Mouse (Mus musculus) common myeloid progenitor, adult 5-6 weeks (primary cell): Measurements from ENCODE around the gene Zfp446. TPM values are rescaled to one million over a fixed set of nuclear protein-coding genes. Genes with fewer than 3 reads are reported as not detected.
A peak's percentile ranks its signal among the peaks of the same experiment; 100 is the strongest.
"Not testable (repeated sequence)": the region's sequence is repeated elsewhere in the genome, so short reads cannot be mapped to it uniquely, and the experiment has no call there.

ENCODE experiments used
- ATAC-seq: replicated peaks from 2 replicates; pipeline ENCODE4 v1.8.0; 2016; ENCODE audit warnings: low read depth, mild to moderate bottlenecking, moderate TSS enrichment, inconsistent platforms; ENCODE audit not compliant: poor library complexity, severe bottlenecking
- total RNA-seq: library from RNA; stranded (forward); fragments of 200-1000, 187-1606 nt; gene quantifications from 2 replicates; pipeline ENCODE4 v1.2.3, GENCODE M21; 2017

The Zfp446 gene
- 3.7 and 3.8 TPM in 2 replicates for total RNA-seq

DNA sequence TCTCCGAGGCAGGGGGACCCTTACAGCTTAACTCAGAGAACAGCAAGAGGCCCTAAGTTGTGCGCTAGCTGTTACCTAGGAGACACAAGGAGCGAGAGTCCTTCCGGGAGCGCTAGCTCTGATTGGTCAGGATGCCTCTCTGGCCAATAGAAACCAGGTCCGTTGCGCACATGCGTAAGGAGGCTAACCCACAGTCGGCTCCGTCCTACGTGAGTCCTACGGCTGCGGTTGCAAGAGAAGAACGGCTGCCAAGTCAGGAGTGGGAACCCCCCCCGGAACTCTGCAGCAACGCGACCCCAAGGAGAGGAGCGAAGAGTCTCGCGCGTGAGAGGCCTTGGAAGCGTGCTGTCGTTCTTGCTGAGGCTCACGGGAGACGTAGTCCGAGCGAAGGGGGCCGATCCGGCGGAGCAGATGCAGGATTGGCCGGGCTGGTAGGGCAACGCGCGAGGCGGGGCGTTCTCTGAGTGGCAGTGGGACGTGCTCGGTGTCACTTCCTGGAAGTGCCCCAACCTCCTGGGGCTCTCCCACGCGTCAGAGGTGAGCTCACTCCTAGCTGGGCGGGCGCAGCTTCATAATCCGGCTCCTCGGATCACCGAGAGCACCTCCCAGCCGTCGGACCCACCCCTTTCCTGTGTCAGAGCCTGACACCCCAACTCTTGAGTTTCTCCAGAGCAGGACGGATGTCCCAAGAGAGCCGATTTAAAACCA lies at the start of gene Zfp446:
TSS of gene Zfp446 (plus strand) at position 167 of the 708 bp plus-strand sequence.
- peak; percentile 95 for ATAC-seq

DNA sequence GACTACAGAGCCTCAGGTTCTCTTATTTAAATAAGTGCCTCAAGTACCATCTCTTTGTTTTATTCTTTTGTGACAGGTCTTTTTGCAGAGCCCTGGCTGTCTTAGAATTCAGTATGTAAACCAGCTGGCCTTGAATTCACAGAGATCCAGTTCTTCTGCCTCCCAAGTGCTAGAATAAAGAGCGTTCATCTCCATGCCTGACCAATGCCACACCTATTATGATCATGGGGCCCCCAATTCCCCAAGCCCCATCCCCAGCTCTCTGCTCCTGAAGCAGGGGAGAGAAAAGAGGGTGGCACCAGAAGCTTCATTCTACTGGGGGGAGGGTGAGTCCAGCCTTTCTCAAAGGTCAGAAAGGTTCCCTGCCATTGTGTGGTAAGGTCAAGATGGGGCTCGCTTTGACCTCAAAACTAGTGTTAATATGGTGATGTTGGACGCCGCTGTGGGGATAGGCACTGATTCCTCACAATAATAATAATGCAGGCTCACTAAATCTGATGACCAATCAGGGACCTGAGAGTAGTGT lies 44.0 kb upstream of the Zfp446 start:
- ATAC-seq: no peak

DNA sequence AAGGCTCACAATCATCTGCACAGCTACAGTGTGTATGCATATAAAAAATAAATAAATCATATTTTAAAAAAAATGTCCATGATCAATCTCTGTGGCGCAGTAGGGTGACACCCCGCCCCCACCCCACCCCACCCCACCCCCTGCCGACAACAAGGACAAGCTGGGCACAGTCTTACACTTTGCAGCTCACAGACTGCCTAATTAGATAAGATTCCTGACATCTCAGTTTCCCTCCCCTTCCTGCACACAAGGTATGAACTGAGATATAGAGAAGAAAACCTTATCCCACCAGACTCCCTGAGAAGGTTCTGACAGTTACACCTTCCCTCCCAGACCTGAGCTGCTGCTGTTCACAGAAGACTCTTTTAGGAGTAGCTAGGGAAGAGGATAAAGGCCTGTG lies 42.8 kb upstream of the Zfp446 start:
- no peak for ATAC-seq

DNA sequence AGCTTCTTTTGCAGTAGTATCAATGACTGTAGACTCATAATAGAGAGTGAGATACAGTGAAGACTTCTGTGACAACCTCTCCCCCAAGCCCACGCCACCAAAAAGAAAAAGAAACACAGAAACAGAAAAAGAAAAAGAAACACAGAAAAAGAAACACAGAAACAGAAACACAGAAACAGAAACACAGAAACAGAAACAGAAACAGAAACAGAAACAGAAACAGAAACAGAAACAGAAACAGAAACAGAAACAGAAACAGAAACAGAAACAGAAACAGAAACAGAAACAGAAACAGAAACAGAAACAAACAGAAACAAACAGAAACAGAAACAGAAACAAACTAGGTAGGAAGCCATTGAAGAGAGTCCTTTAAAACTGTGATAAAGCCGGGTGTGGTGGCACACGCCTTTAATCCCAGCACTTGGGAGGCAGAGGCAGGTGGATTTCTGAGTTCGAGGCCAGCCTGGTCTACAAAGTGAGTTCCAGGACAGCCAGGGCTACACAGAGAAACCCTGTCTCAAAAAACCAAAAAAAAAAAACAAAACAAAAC lies 40.3 kb upstream of the Zfp446 start:
- not testable (repeated sequence) for ATAC-seq

DNA sequence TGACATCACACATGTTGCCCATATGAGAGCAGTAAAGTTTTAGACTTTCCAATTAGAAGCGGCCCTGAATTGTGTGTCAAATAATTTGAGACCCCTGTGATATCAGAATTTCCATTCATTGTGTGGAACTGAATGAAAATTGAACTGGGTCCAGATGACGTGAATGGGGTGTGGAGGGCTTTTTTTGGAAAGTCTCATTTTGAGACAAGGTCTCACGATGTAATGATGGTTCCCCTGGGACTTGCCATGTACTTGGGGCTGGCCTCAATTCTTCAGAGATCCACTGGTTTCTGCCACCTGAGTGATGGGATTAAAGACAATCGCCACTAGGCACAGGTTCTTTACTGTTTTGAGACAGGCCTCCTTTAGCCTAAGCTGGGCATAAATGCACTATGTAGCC lies 37.0 kb upstream of the Zfp446 start:
- no peak for ATAC-seq

DNA sequence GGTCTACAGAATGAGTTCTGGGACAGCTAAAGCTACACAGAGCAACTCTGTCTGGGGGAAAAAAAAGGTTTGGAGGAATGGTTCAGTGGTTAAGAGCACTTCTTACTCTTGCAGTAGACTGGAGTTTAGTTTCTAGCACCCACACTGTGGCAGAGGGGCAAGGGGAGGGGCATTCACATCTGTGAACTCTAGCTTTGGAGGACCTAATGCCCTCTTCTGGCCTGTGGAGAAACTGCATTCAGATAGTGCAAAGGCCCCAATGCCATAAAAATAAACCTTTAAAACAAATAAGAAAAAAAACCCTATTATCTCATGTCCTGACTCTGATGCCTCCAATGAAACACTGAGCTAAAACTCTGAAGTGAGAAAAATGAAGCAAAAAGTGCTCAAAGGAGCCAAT lies 34.2 kb upstream of the Zfp446 start:
- peak; percentile 96 for ATAC-seq

DNA sequence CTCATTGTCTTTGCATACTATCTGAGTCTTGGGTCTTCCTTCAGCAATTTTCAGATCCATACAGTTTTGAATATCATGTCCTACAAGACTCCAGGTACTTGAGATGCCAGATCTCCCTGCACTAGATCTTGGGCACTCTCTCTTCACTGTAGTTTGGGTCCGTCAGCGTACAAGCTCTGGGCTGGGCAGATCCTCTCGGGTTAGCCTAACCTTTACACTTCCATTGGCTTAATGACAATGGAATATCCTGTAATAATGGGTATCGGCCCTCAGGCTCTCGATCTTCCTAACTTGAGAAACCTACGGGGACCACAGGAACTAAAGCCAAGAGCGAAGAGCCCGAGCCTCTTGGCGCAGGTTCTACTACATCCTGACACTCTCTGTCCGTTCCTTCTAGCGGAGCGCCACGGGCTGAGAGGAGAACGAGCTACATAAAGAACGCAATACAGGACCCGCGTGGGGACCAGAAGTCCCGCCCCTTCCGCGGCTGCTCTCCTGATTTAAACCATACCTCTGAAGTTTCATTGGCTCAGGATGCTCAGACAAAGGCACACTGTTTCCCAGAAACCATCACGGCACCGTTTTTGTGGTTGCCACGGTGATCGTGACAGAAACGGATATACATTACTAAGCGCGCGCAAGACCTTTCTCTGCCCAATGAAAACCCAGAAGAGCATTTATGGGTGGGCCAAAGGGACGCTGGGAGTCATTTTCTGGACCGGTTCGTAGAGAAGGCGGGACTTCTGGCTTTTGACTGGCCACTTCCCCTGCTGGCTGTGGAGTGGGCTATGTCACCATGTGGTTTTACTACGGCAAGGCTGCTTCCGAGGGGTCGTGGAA lies 28.4 kb upstream of the Zfp446 start:
- ATAC-seq: peak; percentile 93

DNA sequence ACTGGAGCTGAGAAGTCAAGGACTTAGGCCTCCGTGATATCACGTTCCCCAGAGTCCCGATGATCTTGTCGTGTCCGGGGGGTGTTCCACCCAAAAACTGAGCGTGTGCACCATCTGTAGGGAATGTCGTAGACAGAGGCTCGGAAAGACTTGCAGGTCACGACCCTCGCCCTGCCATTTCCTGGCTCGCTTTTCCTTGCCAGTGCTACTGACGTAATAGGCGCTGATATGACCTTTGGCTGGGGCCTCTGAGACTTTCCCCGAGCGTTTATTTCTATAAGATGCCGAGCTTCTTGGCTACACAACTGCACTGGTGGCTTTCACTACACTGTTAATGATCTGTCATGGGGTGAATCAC lies 27.8 kb upstream of the Zfp446 start:
- peak; percentile 43 for ATAC-seq

DNA sequence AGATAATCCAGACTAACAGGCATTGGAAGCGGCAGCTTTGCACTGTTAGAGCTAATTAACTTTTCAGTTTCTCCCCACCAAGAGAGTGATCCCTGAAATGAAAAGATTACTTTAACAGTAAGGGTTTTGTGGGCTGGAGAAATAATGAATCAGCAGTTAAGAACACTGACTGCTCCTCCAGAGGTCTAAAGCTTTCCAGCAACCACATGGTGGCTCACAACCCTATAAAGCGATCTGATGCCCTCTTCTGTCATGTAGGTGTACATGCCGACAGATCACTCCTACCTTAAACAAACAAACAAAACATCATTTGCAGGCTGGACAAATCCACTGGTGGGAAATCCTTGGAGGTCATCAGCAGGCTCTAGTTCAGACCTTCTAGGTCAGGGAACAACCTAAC lies 22.8 kb upstream of the Zfp446 start:
- peak; percentile 92 for ATAC-seq

DNA sequence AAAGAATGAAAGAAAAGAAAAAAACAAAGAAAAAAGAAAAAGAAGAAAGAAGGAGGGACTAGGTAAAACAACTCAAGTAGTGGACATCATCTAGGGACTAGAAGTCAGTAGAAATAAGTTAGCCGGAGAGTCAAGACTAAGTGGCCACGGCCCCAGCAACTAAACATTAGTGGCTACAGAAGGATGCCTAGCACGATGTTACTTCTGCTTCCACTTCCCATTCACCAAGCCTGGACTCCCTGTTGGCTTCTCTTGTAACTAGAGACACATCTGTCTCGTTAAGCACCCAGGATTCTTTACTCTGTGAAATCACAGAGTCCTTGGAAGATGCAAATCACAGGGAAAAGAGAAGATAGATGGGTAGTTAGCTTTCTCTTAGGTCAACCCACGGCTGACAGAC lies 20.1 kb upstream of the Zfp446 start:
- ATAC-seq: no peak

DNA sequence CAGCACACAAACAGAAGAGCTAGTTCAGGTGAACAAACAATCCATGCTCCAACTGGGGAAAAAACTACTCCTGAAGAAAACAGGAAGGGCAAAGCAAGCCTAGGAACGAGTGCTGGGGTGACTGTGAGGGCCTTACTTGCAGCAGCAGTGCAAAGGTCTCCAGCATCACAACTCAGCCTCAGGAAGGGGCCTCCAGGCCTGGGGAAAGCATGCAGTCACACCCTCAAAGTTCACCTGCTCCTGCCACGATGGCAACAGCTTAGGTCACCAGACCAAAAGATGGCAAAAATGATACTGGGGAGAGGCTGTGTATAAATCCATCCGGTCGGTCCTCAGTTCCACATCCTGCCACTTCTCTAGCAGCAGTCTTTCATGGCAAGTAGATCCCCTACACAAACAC lies 18.7 kb upstream of the Zfp446 start:
- no peak for ATAC-seq

DNA sequence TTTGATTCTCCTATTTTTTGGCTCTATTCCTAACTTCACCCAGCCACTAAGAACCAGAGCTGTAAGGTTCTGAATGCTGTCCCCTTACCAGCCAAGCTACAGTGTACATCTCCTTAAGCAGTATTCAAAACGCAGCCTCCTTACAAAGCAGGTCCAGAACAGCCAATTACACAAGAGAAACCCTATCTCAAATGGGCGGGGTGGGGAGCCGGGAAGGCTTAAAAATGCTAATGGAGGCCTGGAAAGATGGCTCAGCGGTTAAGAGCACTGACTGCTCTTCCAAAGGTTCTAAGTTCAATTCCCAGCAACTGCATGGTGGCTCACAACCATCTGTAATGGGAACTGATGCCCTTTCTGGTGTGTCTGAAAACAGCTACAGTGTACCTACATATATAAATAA lies 17.9 kb upstream of the Zfp446 start:
- no peak for ATAC-seq

DNA sequence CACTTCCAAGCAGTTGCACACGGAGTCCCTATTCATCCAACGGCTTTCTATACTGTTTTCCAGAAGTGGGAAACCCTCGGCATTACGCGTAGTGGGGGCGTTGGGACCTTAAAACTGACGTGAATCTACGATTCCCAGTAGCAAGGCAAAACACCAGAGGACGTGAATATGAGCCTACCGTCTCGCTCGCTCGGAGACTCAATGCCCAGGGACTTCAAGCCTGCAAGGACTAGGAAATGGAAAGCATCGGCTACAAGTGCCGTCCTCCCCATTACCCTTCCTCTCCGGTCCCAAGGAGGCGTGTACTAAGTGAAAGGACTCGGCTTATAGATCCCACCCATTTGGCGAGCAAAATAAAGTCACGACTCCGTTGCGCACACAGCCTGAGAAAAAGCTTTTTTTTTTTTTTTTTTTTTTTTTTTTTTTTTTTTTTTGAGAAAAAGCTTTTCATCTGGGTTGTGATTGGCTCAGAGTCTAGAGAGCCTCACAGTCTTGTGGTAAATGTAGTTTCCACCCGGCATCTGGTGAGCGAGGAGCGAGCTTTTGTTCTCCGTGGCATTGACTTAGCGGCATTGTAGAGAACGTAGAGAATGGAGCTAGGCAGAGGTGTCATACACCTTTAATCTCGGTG lies 16.0 kb upstream of the Zfp446 start:
- peak; percentile 70 for ATAC-seq

DNA sequence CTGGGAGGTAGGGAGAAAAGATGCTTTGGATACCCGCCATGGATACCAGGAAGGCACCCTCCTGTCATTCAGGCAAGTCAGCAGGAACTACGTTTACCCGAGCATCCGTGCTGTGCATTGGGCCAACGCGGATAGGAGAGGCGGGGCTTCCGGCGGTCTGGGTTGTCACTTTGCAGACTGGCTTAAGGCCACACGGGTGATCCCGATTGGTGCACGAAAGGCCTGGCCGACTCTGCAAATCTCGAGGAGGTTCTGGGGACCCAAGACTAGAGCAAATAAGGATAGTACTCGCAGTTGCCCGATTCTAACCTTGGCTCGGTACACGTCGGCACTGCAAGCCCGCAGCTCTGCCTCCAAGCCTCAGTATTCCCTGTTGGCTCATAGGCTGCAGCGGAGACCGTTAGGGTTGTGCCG lies 12.0 kb upstream of the Zfp446 start, which contains the start of gene Zfp324:
TSS of gene Zfp324 (plus strand) at position 161 of the 414 bp plus-strand sequence.
- peak; percentile 85 for ATAC-seq

DNA sequence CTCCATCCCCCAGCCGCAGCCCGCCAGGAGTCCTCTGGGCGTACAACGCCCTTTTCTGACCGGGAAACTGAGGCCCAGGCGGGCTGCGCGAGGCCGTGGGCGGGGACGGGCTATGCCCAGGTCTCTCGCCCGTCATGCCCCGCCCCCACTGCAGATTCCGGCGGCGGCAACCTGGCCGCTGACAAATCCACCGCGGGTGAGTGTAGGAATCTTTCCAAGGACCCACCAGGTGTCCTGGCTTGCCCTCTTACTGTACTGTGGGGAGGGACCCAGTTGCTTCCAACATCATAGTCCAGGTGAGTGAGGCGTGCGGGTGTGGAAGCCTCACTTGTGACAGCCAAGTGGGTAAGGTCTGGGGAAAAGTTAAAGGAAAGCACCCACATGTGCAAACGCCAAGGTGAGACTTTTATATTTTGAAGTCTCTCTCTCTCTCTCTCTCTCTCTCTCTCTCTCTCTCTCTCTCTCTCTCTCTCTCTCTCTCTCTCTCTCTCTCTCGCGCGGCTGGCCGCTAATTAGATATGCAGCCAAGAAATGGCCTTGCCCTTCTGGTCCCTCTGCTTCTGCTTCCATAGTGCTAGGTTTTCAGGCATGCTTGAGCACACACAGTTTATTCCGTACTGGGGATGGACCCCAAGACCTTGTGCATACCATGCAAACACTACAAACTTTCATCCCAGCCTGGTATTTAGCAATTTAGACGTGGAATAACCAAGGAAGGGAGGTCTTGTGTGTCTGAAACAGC lies 11.4 kb upstream of the Zfp446 start:
- peak; percentile 34 for ATAC-seq

DNA sequence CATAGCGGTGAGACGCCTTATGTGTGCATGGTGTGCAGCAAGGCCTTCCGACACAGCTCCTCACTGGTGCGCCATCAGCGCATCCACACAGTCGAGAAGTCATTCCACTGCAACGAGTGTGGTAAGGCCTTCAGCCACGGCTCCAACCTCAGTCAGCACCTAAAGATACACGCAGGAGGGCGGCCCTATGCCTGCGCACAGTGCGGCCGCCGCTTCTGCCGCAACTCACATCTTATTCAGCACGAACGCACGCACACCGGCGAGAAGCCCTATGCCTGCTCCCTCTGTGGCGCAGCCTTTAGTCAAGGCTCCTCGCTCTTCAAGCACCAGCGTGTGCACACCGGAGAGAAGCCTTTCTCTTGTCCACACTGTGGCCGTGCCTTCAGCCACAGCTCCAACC lies 6.7 kb upstream of the Zfp446 start:
- ATAC-seq: no peak

DNA sequence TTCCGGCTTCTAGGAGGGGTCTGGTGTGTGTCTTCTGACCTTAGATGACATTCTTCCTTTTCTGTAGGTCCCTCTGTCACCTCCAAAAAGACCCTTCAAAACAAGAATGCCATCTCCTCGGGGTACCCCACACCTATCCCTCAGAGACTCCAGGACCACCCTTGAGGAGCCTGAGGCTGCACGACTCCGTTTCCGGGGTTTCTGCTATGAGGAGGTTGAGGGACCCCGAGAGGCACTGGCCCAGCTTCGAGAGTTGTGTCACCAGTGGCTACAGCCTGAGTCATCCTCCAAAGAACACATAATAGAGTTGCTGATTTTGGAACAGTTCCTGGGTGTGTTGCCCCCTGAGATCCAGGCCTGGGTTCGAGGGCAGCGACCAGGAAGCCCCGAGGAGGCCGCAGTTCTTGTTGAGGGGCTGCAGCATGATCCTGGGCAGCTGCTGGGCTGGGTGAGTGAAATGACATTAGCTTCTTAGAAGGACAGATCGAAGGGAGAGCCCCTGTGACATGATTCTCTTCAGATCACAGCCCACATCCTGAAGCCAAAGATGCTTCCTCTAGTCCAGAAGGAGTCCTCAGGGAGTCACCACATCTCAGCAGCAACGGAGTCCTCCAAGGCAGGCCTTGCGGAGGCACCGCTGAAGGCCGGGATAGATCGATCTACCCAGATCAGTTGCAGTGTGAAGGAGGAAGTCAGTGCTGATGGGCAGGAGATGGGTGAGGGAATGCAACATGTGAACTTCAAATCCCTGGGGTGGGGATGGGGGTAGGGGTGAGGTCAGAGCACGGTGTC lies 1.5 kb downstream of the Zfp446 start:
- ATAC-seq: no peak

DNA sequence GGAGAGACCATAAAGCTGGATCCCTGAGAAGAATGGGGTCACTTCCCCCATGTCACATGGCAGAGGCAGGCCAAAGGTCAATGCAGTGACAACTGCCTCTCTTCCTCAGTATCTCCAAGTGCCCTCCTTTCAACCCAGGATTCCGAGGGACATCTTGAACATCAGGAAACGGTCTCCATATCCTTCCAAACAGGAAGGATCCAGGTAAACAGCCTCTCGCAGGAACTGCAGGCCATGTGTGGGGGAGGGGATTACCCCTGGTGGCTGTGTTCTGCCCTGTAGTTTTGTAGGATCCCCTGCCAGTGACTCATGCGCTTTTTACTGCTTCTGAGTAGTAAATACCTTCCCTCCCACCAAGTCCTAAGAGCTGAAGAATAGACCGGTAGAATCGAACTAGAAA lies 2.1 kb downstream of the Zfp446 start:
- ATAC-seq: no peak

DNA sequence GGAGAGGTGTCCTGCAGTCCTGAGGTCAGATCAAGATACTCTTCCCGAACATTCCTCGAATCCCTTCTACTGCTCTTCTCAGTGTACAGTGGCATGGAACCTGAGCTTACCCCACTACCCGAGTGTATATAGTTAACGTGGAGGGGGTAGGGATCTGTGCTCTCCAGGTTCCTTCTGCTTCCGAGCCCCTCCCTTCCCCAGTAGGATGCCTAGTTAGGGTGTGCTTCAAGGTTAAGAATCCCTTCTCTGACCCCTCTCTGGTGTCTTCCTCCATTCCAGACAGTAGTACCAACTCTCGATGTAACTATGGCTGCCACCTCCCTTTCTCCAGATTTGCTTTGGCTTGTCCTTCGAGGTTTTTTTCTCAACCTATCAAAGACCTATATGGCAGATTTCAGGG lies 2.6 kb downstream of the Zfp446 start:
- ATAC-seq: no peak
